Mouse (Mus musculus) CH12.LX (cell line): ENCODE measurements around the gene Hoxc13. TPM values are rescaled to one million over a fixed set of nuclear protein-coding genes. Genes with fewer than 3 reads are reported as not detected.

ENCODE experiments used
- DNase-seq: peaks from one replicate; pipeline ENCODE4 v3.0.0-alpha.2; 2013; ENCODE audit errors: extremely low read depth
- H3K27ac ChIP-seq: 2 replicates; pipeline ENCODE4 v1.5.1; 2012; ENCODE audit warnings: low read depth, mild to moderate bottlenecking, control low read depth, moderate library complexity; ENCODE audit not compliant: insufficient read depth
- H3K27me3 ChIP-seq: replicated peaks from 2 replicates; pipeline ENCODE3; 2012; ENCODE audit warnings: inconsistent platforms
- H3K36me3 ChIP-seq, 2 experiments: replicated peaks in 1 of 2; 2 replicates each; pipeline versions ENCODE3 to v1.6.1; 2012; ENCODE audit warnings: inconsistent platforms in 1 of 2, low read length in 1 of 2, mild to moderate bottlenecking in 1 of 2, mixed read lengths in 1 of 2, moderate library complexity in 1 of 2; ENCODE audit not compliant: control insufficient read depth in 1 of 2, insufficient read depth in 1 of 2
- H3K4me1 ChIP-seq, 2 experiments: 2 replicates each; pipeline ENCODE4 v1.6.1; 2012; ENCODE audit warnings: inconsistent platforms in 1 of 2, moderate library complexity in 1 of 2; ENCODE audit not compliant: insufficient read depth in 2 of 2, control insufficient read depth in 1 of 2
- H3K4me2 ChIP-seq: 2 replicates; pipeline ENCODE4 v1.6.1; 2012; ENCODE audit warnings: low read depth, mild to moderate bottlenecking, control low read depth; ENCODE audit not compliant: poor library complexity, insufficient read depth, severe bottlenecking
- H3K4me3 ChIP-seq, 3 experiments: fragments of 150-350 bp in 1 of 3; sonication (generic) in 1 of 3; replicated peaks in 1 of 3; 2 replicates each; pipeline versions ENCODE3 to v1.5.1; 2011 to 2012; ENCODE audit warnings: low read depth in 2 of 3, low read length in 2 of 3, mild to moderate bottlenecking in 2 of 3, moderate library complexity in 2 of 3, control low read depth in 1 of 3, improper control_type of control experiment in 1 of 3, inconsistent platforms in 1 of 3, mixed read lengths in 1 of 3; ENCODE audit not compliant: poor library complexity in 1 of 3
- H3K79me2 ChIP-seq: replicated peaks from 2 replicates; pipeline ENCODE4 v1.6.1; 2012; ENCODE audit warnings: mild to moderate bottlenecking, moderate library complexity; ENCODE audit not compliant: control insufficient read depth, poor library complexity, insufficient read depth, severe bottlenecking; ENCODE audit errors: extremely low read depth
- H3K9ac ChIP-seq: 2 replicates; pipeline ENCODE4 v1.6.1; 2012; ENCODE audit warnings: low read depth, mild to moderate bottlenecking, control low read depth, moderate library complexity; ENCODE audit not compliant: insufficient read depth
- H3K9me3 ChIP-seq: replicated peaks from 2 replicates; pipeline ENCODE3; 2012; ENCODE audit warnings: low read length, inconsistent platforms, mixed read lengths
- BHLHE40 ChIP-seq: IDR thresholded peaks from 2 replicates; pipeline ENCODE4 v1.6.1; 2011; ENCODE audit warnings: mild to moderate bottlenecking, low read depth, low read length, improper control_type of control experiment
- CHD1 ChIP-seq: IDR thresholded peaks from 2 replicates; pipeline ENCODE4 v1.6.1; 2012; ENCODE audit warnings: low read depth, low read length, improper control_type of control experiment, inconsistent platforms
- E2F4 ChIP-seq: IDR thresholded peaks from 2 replicates; pipeline ENCODE4 v1.6.1; 2011; ENCODE audit warnings: low read depth, low read length, improper control_type of control experiment; ENCODE audit not compliant: insufficient replicate concordance
- ELF1 ChIP-seq: IDR thresholded peaks from 2 replicates; pipeline ENCODE4 v1.6.1; 2014; ENCODE audit warnings: low read depth, mild to moderate bottlenecking, inconsistent platforms, low read length, improper control_type of control experiment
- GABPA ChIP-seq: IDR thresholded peaks from 2 replicates; pipeline ENCODE4 v1.6.1; 2012; ENCODE audit warnings: low read depth, low read length, improper control_type of control experiment, inconsistent platforms; ENCODE audit not compliant: insufficient replicate concordance
- IRF4 ChIP-seq: IDR thresholded peaks from 2 replicates; pipeline ENCODE4 v1.6.1; 2014; ENCODE audit warnings: low read depth, mild to moderate bottlenecking, inconsistent platforms, low read length, improper control_type of control experiment
- MAFK ChIP-seq: IDR thresholded peaks from 2 replicates; pipeline ENCODE4 v1.6.1; 2011; ENCODE audit warnings: low read length, improper control_type of control experiment; ENCODE audit not compliant: insufficient replicate concordance
- MXI1 ChIP-seq: IDR thresholded peaks from 2 replicates; pipeline ENCODE4 v1.6.1; 2011; ENCODE audit warnings: mild to moderate bottlenecking, low read depth, low read length, improper control_type of control experiment
- NELFE ChIP-seq: IDR thresholded peaks from 2 replicates; pipeline ENCODE4 v1.6.1; 2011; ENCODE audit warnings: low read depth, low read length, improper control_type of control experiment
- PAX5 ChIP-seq: IDR thresholded peaks from 2 replicates; pipeline ENCODE4 v1.6.1; 2012; ENCODE audit warnings: low read length, inconsistent platforms, mixed read lengths
- POLR2A ChIP-seq: IDR thresholded peaks from 2 replicates; pipeline ENCODE4 v1.6.1; 2011; ENCODE audit warnings: low read depth, mild to moderate bottlenecking, improper control_type of control experiment, low read length
- RAD21 ChIP-seq: IDR thresholded peaks from 2 replicates; pipeline ENCODE4 v1.6.1; 2011; ENCODE audit warnings: low read depth, mild to moderate bottlenecking, low read length, improper control_type of control experiment, moderate library complexity
- RCOR1 ChIP-seq: conservative IDR thresholded peaks from 2 replicates; pipeline ENCODE4 v1.6.1; 2012; ENCODE audit warnings: low read depth, mild to moderate bottlenecking, inconsistent platforms, low read length, improper control_type of control experiment
- SIN3A ChIP-seq: IDR thresholded peaks from 2 replicates; pipeline ENCODE4 v1.6.1; 2012; ENCODE audit warnings: low read length, improper control_type of control experiment, inconsistent platforms
- TBP ChIP-seq: conservative IDR thresholded peaks from 2 replicates; pipeline ENCODE4 v1.6.1; 2011; ENCODE audit warnings: low read depth, low read length, improper control_type of control experiment
- USF1 ChIP-seq: IDR thresholded peaks from 2 replicates; pipeline ENCODE4 v1.6.1; 2014; ENCODE audit warnings: low read depth, mild to moderate bottlenecking, inconsistent platforms, low read length, improper control_type of control experiment
- ZC3H11A ChIP-seq: IDR thresholded peaks from 2 replicates; pipeline ENCODE4 v1.6.1; 2012; ENCODE audit warnings: low read depth, mild to moderate bottlenecking, inconsistent platforms, low read length, improper control_type of control experiment
- ZMIZ1 ChIP-seq: IDR thresholded peaks from 2 replicates; pipeline ENCODE4 v1.6.1; 2012; ENCODE audit warnings: low read depth, mild to moderate bottlenecking, inconsistent platforms, low read length, improper control_type of control experiment
- ZNF384 ChIP-seq: IDR thresholded peaks from 2 replicates; pipeline ENCODE4 v1.6.1; 2012; ENCODE audit warnings: low read depth, low read length, improper control_type of control experiment, inconsistent platforms
- dilution Hi-C: fragments of 300-500 bp; cut with MboI; formaldehyde crosslinking; loops from 2 replicates; pipeline ENCODE4 v1.14.3; 2020; ENCODE audit warnings: low sequenced_read_pairs; ENCODE audit not compliant: extremely low pct_unique_long_range_greater_than_20kb, extremely low pct_ligation_motif_present
- in situ Hi-C: fragments of 300-500 bp; cut with MboI; formaldehyde crosslinking; loops from 3 replicates; pipeline ENCODE4 v1.14.3; 2019; ENCODE audit warnings: low sequenced_read_pairs, low pct_ligation_motif_present, low pct_unique_long_range_greater_than_20kb, mixed read lengths
- polyA plus RNA-seq: library from polyadenylated mRNA; unstranded; fragments of >175 nt; gene quantifications from 2 replicates; pipeline ENCODE4 v1.2.1, GENCODE M21; 2012; ENCODE audit warnings: low read depth; ENCODE audit not compliant: insufficient read length
- total RNA-seq, 2 experiments: library from RNA; depleted of rRNA; stranded (reverse); fragments of 300-350 nt in 1 of 2; fragments of >200 nt in 1 of 2; gene quantifications; 2 replicates each; pipeline ENCODE4 v1.2.3; 2012 to 2014

Hoxc13 gene
- total and polyA plus RNA-seq, 3 experiments = not detected

- TF ChIP-seq BHLHE40 (no peak), PAX5 (no peak), MXI1 (no peak), NELFE (no peak), ELF1 (no peak), ZC3H11A (no peak), CHD1 (no peak), POLR2A (no peak), RAD21 (no peak), E2F4 (no peak), MAFK (no peak), SIN3A (no peak), RCOR1 (no peak), ZMIZ1 (no peak), GABPA (no peak), USF1 (no peak)
- TF ChIP-seq, all 38 proteins: peak for 0
- in situ Hi-C loops = no loop called here
- H3K27me3 ChIP-seq = peaks cover 91% of the 10 kb centered on the region
Measured at GRCm38 (mm10) chr15:102937036-102937666, 16.2 kb downstream of the Hoxc13 start.

DNA sequence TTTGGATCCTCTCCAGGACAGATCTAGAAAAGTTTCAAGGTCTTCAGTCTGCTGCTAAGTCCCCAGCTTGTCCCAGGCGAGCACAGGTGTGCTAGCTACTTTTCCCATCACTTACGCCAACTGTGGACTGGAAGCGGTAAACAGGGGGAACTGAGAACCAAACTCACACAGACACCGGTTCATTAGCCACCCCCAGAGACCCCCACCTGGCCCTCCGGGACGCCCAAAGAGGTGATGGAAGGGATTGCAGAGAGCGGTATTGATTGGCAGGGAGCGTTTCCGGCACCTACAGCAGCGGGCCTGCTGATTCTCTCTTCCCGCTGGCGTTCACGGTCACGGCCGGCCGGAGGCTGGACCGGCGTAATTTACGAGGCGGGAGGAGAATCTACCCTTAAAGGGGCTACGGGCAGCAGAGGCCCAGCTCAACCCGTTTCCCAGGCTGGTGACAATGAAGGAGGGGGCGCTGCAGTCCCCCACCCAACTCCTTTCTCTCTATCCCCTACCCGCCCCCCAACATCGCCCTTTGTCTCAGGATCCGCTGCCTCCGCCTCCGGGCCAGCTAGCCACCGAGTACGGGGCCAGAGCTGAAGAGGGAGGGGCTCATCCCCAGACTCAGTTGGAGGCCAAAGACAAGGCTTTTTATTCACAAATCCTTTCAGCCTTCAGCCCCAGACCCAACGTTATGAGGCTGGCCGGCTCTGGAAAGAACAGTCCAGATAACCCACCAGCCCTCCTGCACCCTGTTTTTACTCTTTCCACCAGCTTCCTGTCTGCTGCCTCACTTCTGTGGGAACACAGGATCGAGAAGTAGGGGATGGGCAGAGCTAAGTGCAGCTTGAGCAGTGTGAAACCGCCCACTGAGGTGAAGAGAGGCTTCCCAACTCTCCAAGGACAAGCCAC is 18.6 kb downstream of the Hoxc13 start:
- no peaks in the 10 kb centered on the region for H3K79me2 ChIP-seq
- no peak overlapping the region for H3K9ac ChIP-seq
- dilution Hi-C loops (no loop called here), in situ Hi-C loops (no loop called here)
- peaks cover 90% of the 10 kb centered on the region for H3K27me3 ChIP-seq
- H3K36me3 ChIP-seq = no peaks in the 10 kb centered on the region
- no peak overlapping the region for H3K4me3 ChIP-seq
- H3K27ac ChIP-seq = no peak overlapping the region
- DNase-seq = no peak
- peaks cover 11% of the 10 kb centered on the region for H3K9me3 ChIP-seq
- TF ChIP-seq IRF4 (no peak), TBP (no peak), ZNF384 (no peak)
- TF ChIP-seq, all 38 proteins: peak for 0
- Histone ChIP-seq H3K4me1 (no peaks in the 10 kb centered on the region), H3K4me2 (no peak overlapping the region)

More at GRCm38 (mm10) chr15:102937036-102937666, 16.2 kb downstream of the Hoxc13 start:
- Histone ChIP-seq H3K9me3 (peaks cover 11% of the 10 kb centered on the region), H3K36me3 (no peaks in the 10 kb centered on the region), H3K4me2 (no peak overlapping the region), H3K9ac (no peak overlapping the region), H3K4me1 (no peaks in the 10 kb centered on the region), H3K27ac (no peak overlapping the region), H3K79me2 (no peaks in the 10 kb centered on the region), H3K4me3 (no peak overlapping the region)
- no peak for DNase-seq
- dilution Hi-C loops = no loop called here
